Mouse (Mus musculus) liver, embryonic 14.5 days (tissue): ENCODE measurements at regions not wholly inside any gene's neighbourhood (a gene's known extent, or its start where the extent isn't known, plus 50 kb on each side); places are given as distances from the start of the nearest gene placed in this dataset.

ENCODE experiments used
- ATAC-seq: fragments of 200-750 bp; cut with Nextera tagmentation; 2 replicates; pipeline ENCODE4 v1.8.0; 2017; ENCODE audit warnings: moderate number of reproducible peaks, mild to moderate bottlenecking, moderate library complexity; ENCODE audit not compliant: insufficient read depth
- DNase-seq, 3 experiments: peaks; one replicate each; pipeline ENCODE4 v3.0.0-alpha.2; 2012 to 2013; ENCODE audit warnings: low read depth in 3 of 3, low spot score in 3 of 3
- H3K27ac ChIP-seq: fragments of 300-500 bp; sonication (generic); 2 replicates; pipeline ENCODE4 v1.5.1; 2014; ENCODE audit warnings: moderate library complexity, mild to moderate bottlenecking, control low read depth, inconsistent platforms
- H3K27me3 ChIP-seq: fragments of 300-500 bp; sonication (generic); 2 replicates; pipeline ENCODE4 v1.6.1; 2014; ENCODE audit warnings: mild to moderate bottlenecking, low read length, moderate library complexity; ENCODE audit not compliant: control insufficient read depth, insufficient read depth
- H3K36me3 ChIP-seq: fragments of 300-500 bp; sonication (generic); replicated peaks from 2 replicates; pipeline ENCODE4 v1.6.1; 2014; ENCODE audit warnings: low read depth; ENCODE audit not compliant: control insufficient read depth, insufficient read depth
- H3K4me1 ChIP-seq, 2 experiments: fragments of 200-500 bp in 1 of 2; fragments of 300-500 bp in 1 of 2; sonication (generic) in 1 of 2; replicated peaks; 2 replicates each; pipeline ENCODE4 v1.6.1; 2012 to 2014; ENCODE audit warnings: antibody characterized with exemption in 1 of 2, inconsistent platforms in 1 of 2, low read length in 1 of 2; ENCODE audit not compliant: control insufficient read depth in 2 of 2, insufficient read depth in 2 of 2
- H3K4me2 ChIP-seq: fragments of 300-500 bp; sonication (generic); 2 replicates; pipeline ENCODE4 v1.6.1; 2014; ENCODE audit warnings: low read depth, mild to moderate bottlenecking, control low read depth, moderate library complexity
- H3K4me3 ChIP-seq, 2 experiments: fragments of 200-500 bp in 1 of 2; fragments of 300-500 bp in 1 of 2; sonication (generic) in 1 of 2; 2 replicates each; pipeline ENCODE4 v1.5.1; 2012 to 2014; ENCODE audit warnings: low read depth in 2 of 2, low read length in 2 of 2, mild to moderate bottlenecking in 2 of 2, control low read depth in 1 of 2, inconsistent platforms in 1 of 2, moderate library complexity in 1 of 2; ENCODE audit not compliant: insufficient read depth in 1 of 2
- H3K9ac ChIP-seq: fragments of 300-500 bp; sonication (generic); replicated peaks from 2 replicates; pipeline ENCODE4 v1.6.1; 2014; ENCODE audit warnings: mild to moderate bottlenecking, control low read depth, moderate library complexity
- H3K9me3 ChIP-seq: fragments of 300-500 bp; sonication (generic); 2 replicates; pipeline ENCODE4 v1.6.1; 2016; ENCODE audit warnings: low read length, mixed read lengths; ENCODE audit not compliant: control insufficient read depth
- CTCF ChIP-seq: IDR thresholded peaks from 2 replicates; pipeline ENCODE4 v1.5.1; 2016; ENCODE audit warnings: antibody characterized with exemption, low read depth, control low read depth
- EP300 ChIP-seq: IDR thresholded peaks from 2 replicates; pipeline ENCODE4 v1.6.1; 2016; ENCODE audit warnings: antibody characterized with exemption, low read depth
- WGBS: fragments of 180-500 bp; shearing (Covaris S2); extraction: QIAGEN DNeasy Blood & Tissue Kit; methylation state at CpG from one replicate; pipeline ENCODE4 v1.1.7; 2014; ENCODE audit not compliant: insufficient replicate concordance; 5-methylcytosine and 5-hydroxymethylcytosine counted together

GRCm38 (mm10) chr13:28544003-28544818 is 286.9 kb downstream of the Gm11361 start:
- TF ChIP-seq CTCF = no peak
- no peak for TF ChIP-seq EP300
- no peaks in the 10 kb centered on the region for H3K9me3 ChIP-seq

GRCm38 (mm10) chr13:28541607-28542006 is 284.3 kb downstream of the Gm11361 start:
- Histone ChIP-seq H3K4me2 (no peak overlapping the region), H3K36me3 (no peaks in the 10 kb centered on the region), H3K4me1 (no peaks in the 10 kb centered on the region; a peak in 1 of 4 replicates), H3K27me3 (no peaks in the 10 kb centered on the region), H3K27ac (no peak overlapping the region), H3K9me3 (no peaks in the 10 kb centered on the region), H3K9ac (no peak overlapping the region), H3K4me3 (no peak overlapping the region)
- ATAC-seq (no peak), DNase-seq (no peak)
- TF ChIP-seq CTCF = no peak
- no peak for TF ChIP-seq EP300
- 52% methylated on average over 3 of the region's 3 CpGs for WGBS

More at GRCm38 (mm10) chr13:28544003-28544818, 286.9 kb downstream of the Gm11361 start:
- ATAC-seq = no peak
- WGBS = 61% methylated on average over 16 of the region's 17 CpGs
- Histone ChIP-seq H3K27ac (no peak overlapping the region), H3K4me1 (no peaks in the 10 kb centered on the region; a peak in 1 of 4 replicates), H3K4me3 (no peak overlapping the region), H3K27me3 (no peaks in the 10 kb centered on the region), H3K4me2 (no peak overlapping the region), H3K36me3 (no peaks in the 10 kb centered on the region), H3K9ac (no peak overlapping the region)
- DNase-seq = no peak

- no peak for TF ChIP-seq CTCF
- no peak for TF ChIP-seq EP300
- Histone ChIP-seq H3K9ac (no peak overlapping the region), H3K4me1 (peaks cover 0 to 7% of the 10 kb centered on the region in 2 experiments; a peak in 2 of 4 replicates), H3K27me3 (no peaks in the 10 kb centered on the region), H3K4me2 (no peak overlapping the region), H3K4me3 (no peak overlapping the region), H3K36me3 (no peaks in the 10 kb centered on the region), H3K9me3 (no peaks in the 10 kb centered on the region), H3K27ac (no peak overlapping the region)
- ATAC-seq (no peak), DNase-seq (no peak)
- 74% methylated on average over 1 of the region's 1 CpGs for WGBS
Observed at GRCm38 (mm10) chr13:28533080-28533479, 275.8 kb downstream of the Gm11361 start.

- ATAC-seq (peak; percentile 65), DNase-seq (peak; percentile 31 to 42 (median 38))
- Histone ChIP-seq H3K4me1 (peaks cover 0 to 7% of the 10 kb centered on the region in 2 experiments; a peak in 2 of 4 replicates), H3K4me3 (no peak overlapping the region), H3K9me3 (no peaks in the 10 kb centered on the region), H3K4me2 (no peak overlapping the region), H3K9ac (no peak overlapping the region), H3K27ac (no peak overlapping the region), H3K36me3 (no peaks in the 10 kb centered on the region), H3K27me3 (no peaks in the 10 kb centered on the region)
- TF ChIP-seq EP300 (no peak), CTCF (no peak)
- WGBS = 56% methylated on average over 3 of the region's 3 CpGs
Observed at GRCm38 (mm10) chr13:28532278-28532677, 274.9 kb downstream of the Gm11361 start.

- ATAC-seq (no peak), DNase-seq (no peak)
- Histone ChIP-seq H3K36me3 (no peaks in the 10 kb centered on the region), H3K4me3 (no peak overlapping the region), H3K4me1 (peaks cover 0 to 7% of the 10 kb centered on the region in 2 experiments; a peak in 2 of 4 replicates), H3K9ac (no peak overlapping the region), H3K4me2 (no peak overlapping the region), H3K27ac (no peak overlapping the region), H3K9me3 (no peaks in the 10 kb centered on the region), H3K27me3 (no peaks in the 10 kb centered on the region)
- TF ChIP-seq CTCF (no peak), EP300 (no peak)
- WGBS = 63% methylated on average over 5 of the region's 5 CpGs
Observed at GRCm38 (mm10) chr13:28531534-28531999, 274.2 kb downstream of the Gm11361 start.
